Mouse (Mus musculus): ENCODE measurements around the gene Krtap4-1. TPM values are rescaled to one million over a fixed set of nuclear protein-coding genes. Genes with fewer than 3 reads are reported as not detected.
A peak's percentile ranks its signal among the peaks of the same experiment; 100 is the strongest.
"Not testable (repeated sequence)": the region's sequence is repeated elsewhere in the genome, so short reads cannot be mapped to it uniquely, and the experiment has no call there.

Gene Krtap4-1
- total RNA-seq, 2 experiments from 2014 or later = not detected

GRCm38 (mm10) chr11:99630890-99631289, 2.9 kb upstream of the Krtap4-1 start:
- Histone ChIP-seq H3K4me3 (no peak overlapping the region), H3K27ac (no peak overlapping the region)
- no peak for TF ChIP-seq CTCF (conservative IDR thresholded peaks at IDR 0.05)
- no peak for DNase-seq (ENCODE audit: low spot score in 2 of 2)

GRCm38 (mm10) chr11:99620335-99620734, 7.7 kb downstream of the Krtap4-1 start, which contains the start of gene Gm11562:
Gm11562 (minus strand) TSS chr11:99620435.
- DNase-seq (ENCODE audit: low spot score in 2 of 2) = no peak
- no peak for TF ChIP-seq CTCF (conservative IDR thresholded peaks at IDR 0.05)
- Histone ChIP-seq H3K4me3 (no peak within 1 kb of the TSS), H3K27ac (no peak within 1 kb of the TSS)

GRCm38 (mm10) chr11:99614796-99615363, 13.2 kb downstream of the Krtap4-1 start, which contains the start of gene Krtap2-4:
Krtap2-4 (minus strand) TSS chr11:99614846.
- no peak within 1 kb of the TSS for H3K27ac ChIP-seq
- no peak for TF ChIP-seq CTCF (conservative IDR thresholded peaks at IDR 0.05)
- H3K4me3 ChIP-seq = no peak within 1 kb of the TSS
- DNase-seq (ENCODE audit: low spot score in 2 of 2) = no peak

- H3K4me3 ChIP-seq; DNase-seq (ENCODE audit: low spot score in 2 of 2): not testable (repeated sequence)
- peak within 1 kb of the TSS; percentile 50 for H3K27ac ChIP-seq
Observed at GRCm38 (mm10) chr11:99610089-99610488, 17.9 kb downstream of the Krtap4-1 start, which contains the start of gene Gm11937. Gm11937 (minus strand) TSS chr11:99610189.

GRCm38 (mm10) chr11:99609126-99609525, 18.9 kb downstream of the Krtap4-1 start:
- DNase-seq (ENCODE audit: low spot score in 2 of 2) = peak; percentile 28 to 34
- H3K27ac ChIP-seq = peak overlapping the region; percentile 50
- H3K4me3 ChIP-seq = no peak overlapping the region
- TF ChIP-seq CTCF (conservative IDR thresholded peaks at IDR 0.05) = no peak

GRCm38 (mm10) chr11:99603208-99603607, 24.8 kb downstream of the Krtap4-1 start, which contains the start of gene Gm11938:
Gm11938 (minus strand) TSS chr11:99603308.
- H3K27ac ChIP-seq, H3K4me3 ChIP-seq: not testable (repeated sequence)

GRCm38 (mm10) chr11:99597742-99598141, 30.3 kb downstream of the Krtap4-1 start, which contains the start of gene Krtap9-3:
Krtap9-3 (minus strand) TSS chr11:99598105.
- H3K27ac ChIP-seq; DNase-seq (ENCODE audit: low spot score in 2 of 2); H3K4me3 ChIP-seq: not testable (repeated sequence)

More at GRCm38 (mm10) chr11:99603208-99603607, 24.8 kb downstream of the Krtap4-1 start, which contains the start of gene Gm11938:
- DNase-seq (ENCODE audit: low spot score in 2 of 2) = not testable (repeated sequence)

- no peak for DNase-seq (ENCODE audit: low spot score in 2 of 2)
- H3K27ac ChIP-seq = no peak within 1 kb of the TSS
- no peak for TF ChIP-seq CTCF (conservative IDR thresholded peaks at IDR 0.05)
- no peak within 1 kb of the TSS for H3K4me3 ChIP-seq
Observed at GRCm38 (mm10) chr11:99590981-99591380, 37.1 kb downstream of the Krtap4-1 start, which contains the start of gene Krtap1-3. Krtap1-3 (minus strand) TSS chr11:99591339.

- H3K4me3 ChIP-seq = no peak overlapping the region
- no peak for TF ChIP-seq CTCF (conservative IDR thresholded peaks at IDR 0.05)
- peak; percentile 59 to 64 for DNase-seq (ENCODE audit: low spot score in 2 of 2)
- peak overlapping the region; percentile 82 for H3K27ac ChIP-seq
Observed at GRCm38 (mm10) chr11:99585096-99585495, 42.9 kb downstream of the Krtap4-1 start.

- no peak for TF ChIP-seq CTCF (conservative IDR thresholded peaks at IDR 0.05)
- Histone ChIP-seq H3K4me3 (no peak within 1 kb of the TSS), H3K27ac (peak within 1 kb of the TSS; percentile 82)
- DNase-seq (ENCODE audit: low spot score in 2 of 2) = no peak
Observed at GRCm38 (mm10) chr11:99583245-99583704, 44.8 kb downstream of the Krtap4-1 start, which contains the start of gene Krtap1-4. Krtap1-4 (minus strand) TSS chr11:99583654.

- no peak overlapping the region for H3K27ac ChIP-seq
- no peak for DNase-seq (ENCODE audit: low spot score in 2 of 2)
- TF ChIP-seq CTCF (conservative IDR thresholded peaks at IDR 0.05) = no peak
- H3K4me3 ChIP-seq = no peak overlapping the region
Observed at GRCm38 (mm10) chr11:99581564-99581963, 46.5 kb downstream of the Krtap4-1 start.

- Histone ChIP-seq H3K27ac (no peak overlapping the region), H3K4me3 (no peak overlapping the region)
- TF ChIP-seq CTCF (conservative IDR thresholded peaks at IDR 0.05) = no peak
- no peak for DNase-seq (ENCODE audit: low spot score in 2 of 2)
Observed at GRCm38 (mm10) chr11:99581051-99581450, 47.0 kb downstream of the Krtap4-1 start.

GRCm38 (mm10) chr11:99580636-99581035, 47.4 kb downstream of the Krtap4-1 start, which contains the start of gene Krtap1-5:
Krtap1-5 (minus strand) TSS chr11:99581016.
- no peak within 1 kb of the TSS for H3K27ac ChIP-seq
- TF ChIP-seq CTCF (conservative IDR thresholded peaks at IDR 0.05) = no peak
- no peak for DNase-seq (ENCODE audit: low spot score in 2 of 2)

More at GRCm38 (mm10) chr11:99580636-99581035, 47.4 kb downstream of the Krtap4-1 start, which contains the start of gene Krtap1-5:
- no peak within 1 kb of the TSS for H3K4me3 ChIP-seq

Other genes starting within 250 kb of the Krtap4-1 start
- gene Krt10, start 238.9 kb downstream of the Krtap4-1 start, total RNA-seq (2021) = 10 to 100 TPM; 14.8 to 16.4 TPM
- gene Krt12, start 206.0 kb downstream of the Krtap4-1 start, total RNA-seq (2021) = 1 to 10 TPM in 1 of 2 experiments, under 1 TPM in 1; 0.97 to 1.4 TPM
- gene Krt20, start 190.1 kb downstream of the Krtap4-1 start, total RNA-seq (2021) = not detected
- gene Krt23, start 135.1 kb downstream of the Krtap4-1 start, total RNA-seq (2021) = not detected
- gene Krt39, start 106.9 kb downstream of the Krtap4-1 start, total RNA-seq (2021) = not detected
- not detected for gene Krt40, start 85.1 kb downstream of the Krtap4-1 start, total RNA-seq (2021)
- not detected for gene Krtap3-3, start 77.4 kb downstream of the Krtap4-1 start, total RNA-seq (2021)
- not detected for gene Krtap3-2, start 71.4 kb downstream of the Krtap4-1 start, total RNA-seq (2021)
- not detected for gene Gm11939, start 68.8 kb downstream of the Krtap4-1 start, total RNA-seq (2021)
- gene Krtap3-1, start 61.6 kb downstream of the Krtap4-1 start, total RNA-seq (2021) = not detected
- not detected for gene Krtap1-5, start 47.2 kb downstream of the Krtap4-1 start, total RNA-seq (2021)
- gene Krtap1-4, start 44.6 kb downstream of the Krtap4-1 start, total RNA-seq (2021) = not detected
- not detected for gene Krtap1-3, start 36.9 kb downstream of the Krtap4-1 start, total RNA-seq (2021)
- not detected for gene Krtap9-3, start 30.1 kb downstream of the Krtap4-1 start, total RNA-seq (2021)
- not detected for gene Gm11938, start 24.9 kb downstream of the Krtap4-1 start, total RNA-seq (2021)
- not detected for gene Gm11937, start 18.0 kb downstream of the Krtap4-1 start, total RNA-seq (2021)
- gene Krtap2-4, start 13.4 kb downstream of the Krtap4-1 start, total RNA-seq (2021) = not detected
- gene Gm11562, start 7.8 kb downstream of the Krtap4-1 start, total RNA-seq (2021) = not detected
- gene Krtap4-2, start 6.8 kb upstream of the Krtap4-1 start, total RNA-seq (2021) = not detected
- not detected for gene Krtap4-7, start 15.9 kb upstream of the Krtap4-1 start, total RNA-seq (2021)
- not detected for gene Gm11555, start 22.0 kb upstream of the Krtap4-1 start, total RNA-seq (2021)
- gene Gm11563, start 30.7 kb upstream of the Krtap4-1 start, total RNA-seq (2021) = not detected
- not detected for gene Krtap4-6, start 37.7 kb upstream of the Krtap4-1 start, total RNA-seq (2021)
- not detected for gene Gm14190, start 62.5 kb upstream of the Krtap4-1 start, total RNA-seq (2021)
- not detected for gene Gm14180, start 106.1 kb upstream of the Krtap4-1 start, total RNA-seq (2021)
- gene Gm11595, start 144.7 kb upstream of the Krtap4-1 start, total RNA-seq (2021) = not detected
- gene Krtap4-8, start 152.5 kb upstream of the Krtap4-1 start, total RNA-seq (2021) = not detected
- not detected for gene Krtap4-9, start 157.0 kb upstream of the Krtap4-1 start, total RNA-seq (2021)
- not detected for gene Gm11596, start 165.2 kb upstream of the Krtap4-1 start, total RNA-seq (2021)
- gene Gm11569, start 170.7 kb upstream of the Krtap4-1 start, total RNA-seq (2021) = not detected
- gene Gm11554, start 176.2 kb upstream of the Krtap4-1 start, total RNA-seq (2021) = not detected
- not detected for gene Krtap4-13, start 181.7 kb upstream of the Krtap4-1 start, total RNA-seq (2021)
- not detected for gene Gm11564, start 187.4 kb upstream of the Krtap4-1 start, total RNA-seq (2021)
- not detected for gene 2300003K06Rik, start 209.8 kb upstream of the Krtap4-1 start, total RNA-seq (2021)
- not detected for gene Krtap4-16, start 223.4 kb upstream of the Krtap4-1 start, total RNA-seq (2021)
- not detected for gene Gm11568, start 229.7 kb upstream of the Krtap4-1 start, total RNA-seq (2021)
- not detected for gene Gm11559, start 236.2 kb upstream of the Krtap4-1 start, total RNA-seq (2021)
- not detected for gene Krtap9-1, start 245.2 kb upstream of the Krtap4-1 start, total RNA-seq (2021)

Measured in layer of hippocampus, adult 2 months (tissue).